Mouse (Mus musculus): ENCODE results near the gene Piezo1. TPM values are rescaled to one million over a fixed set of nuclear protein-coding genes. Genes with fewer than 3 reads are reported as not detected.
"Not testable (repeated sequence)": the region's sequence is repeated elsewhere in the genome, so short reads cannot be mapped to it uniquely, and the experiment has no call there.

Piezo1 gene
- polyA plus RNA-seq, 1 experiment from 2014 or later: 2.1 TPM

DNA sequence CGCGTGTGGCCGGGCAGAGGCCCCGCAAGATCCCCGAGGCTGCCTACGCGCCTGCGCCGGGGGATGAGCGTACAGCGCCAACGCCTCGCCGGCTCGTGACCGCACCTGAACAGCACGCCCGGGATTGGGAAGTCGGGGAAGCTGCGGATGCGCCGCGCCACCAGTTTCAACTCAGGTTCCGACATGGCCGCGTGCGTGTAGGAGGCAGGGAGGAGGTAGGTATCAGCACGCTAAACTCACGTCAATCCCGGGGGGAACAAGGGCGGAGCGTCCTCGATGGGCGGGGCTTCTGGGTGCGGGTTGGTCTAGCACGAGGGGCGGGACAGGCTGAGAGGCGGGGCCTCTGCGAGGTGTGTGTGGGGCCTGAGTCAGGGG is 25.5 kb upstream of the Piezo1 start, which contains the start of gene Aprt:
Gene Aprt (minus strand): TSS at position 262 of the 375 bp plus-strand sequence.
- Histone ChIP-seq H3K27ac (replicated peaks) (peak within 1 kb of the TSS; percentile 42), H3K4me2 (replicated peaks) (peak within 1 kb of the TSS; percentile 78), H3K9me3 (no peaks in the 10 kb centered on the region), H3K4me1 (peaks cover 34% of the 10 kb centered on the region), H3K4me3 (peak within 1 kb of the TSS; percentile 76), H3K9ac (replicated peaks) (peak within 1 kb of the TSS; percentile 65), H3K27me3 (no peaks in the 10 kb centered on the region), H3K36me3 (peaks cover 10% of the 10 kb centered on the region; the same call in 1 of the 2 replicates)
- WGBS: under 1% methylated on average over 39 of the region's 39 CpGs
- peak; percentile 92 for ATAC-seq (replicated peaks)

DNA sequence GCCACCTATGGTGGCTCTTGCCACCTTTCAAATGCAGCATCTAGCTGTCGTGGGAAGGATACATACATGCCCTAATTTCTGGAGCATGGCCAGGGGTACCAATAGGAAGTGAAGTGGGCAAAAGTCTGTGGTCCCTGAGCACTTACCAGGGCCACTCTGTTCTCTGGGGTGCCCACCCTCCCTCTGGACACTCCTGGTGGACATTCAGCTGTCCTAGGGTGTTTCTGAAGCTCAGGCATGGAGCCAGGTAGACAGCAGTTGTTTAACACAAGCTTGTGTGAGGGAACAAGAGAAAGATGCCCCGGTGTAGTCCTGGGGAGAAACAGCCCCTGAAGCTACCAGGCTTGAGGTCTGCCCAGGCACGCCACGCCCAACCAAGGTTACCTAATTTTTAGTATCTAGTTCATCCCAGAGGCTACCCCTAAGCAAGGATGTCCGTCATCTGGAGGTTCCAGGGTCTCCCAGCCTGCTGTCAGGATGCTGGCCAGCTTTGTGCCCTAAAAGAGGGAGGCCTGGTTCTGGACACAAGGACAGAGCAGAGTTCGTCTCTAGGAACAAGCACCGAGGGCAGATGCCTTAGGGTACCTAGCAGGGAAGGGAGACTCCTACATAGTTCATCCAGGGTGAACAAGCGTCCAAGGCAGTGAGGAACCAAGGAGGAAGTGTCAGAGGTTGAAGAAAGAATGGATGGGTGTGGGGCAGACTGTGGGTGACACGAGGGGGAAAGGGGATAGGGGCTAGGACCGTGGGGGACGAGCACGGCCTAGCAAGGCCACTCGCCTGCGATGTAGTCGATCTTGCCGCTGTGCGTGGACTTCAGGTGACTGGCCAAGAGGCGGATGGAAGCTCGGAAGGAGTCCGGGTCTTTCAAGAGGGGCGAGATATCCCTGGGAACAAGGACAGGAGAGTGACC is 24.9 kb upstream of the Piezo1 start:
- H3K4me3 ChIP-seq: peak overlapping the region; percentile 76
- H3K4me2 ChIP-seq (replicated peaks): peak overlapping the region; percentile 78
- peaks cover 10% of the 10 kb centered on the region; the same call in 1 of the 2 replicates for H3K36me3 ChIP-seq
- H3K4me1 ChIP-seq: peaks cover 34% of the 10 kb centered on the region
- no peaks in the 10 kb centered on the region for H3K27me3 ChIP-seq
- peak overlapping the region; percentile 65 for H3K9ac ChIP-seq (replicated peaks)
- WGBS: 16% methylated on average over 21 of the region's 21 CpGs
- H3K9me3 ChIP-seq: no peaks in the 10 kb centered on the region
- peak overlapping the region; percentile 42 for H3K27ac ChIP-seq (replicated peaks)
- ATAC-seq (replicated peaks): peak; percentile 20

DNA sequence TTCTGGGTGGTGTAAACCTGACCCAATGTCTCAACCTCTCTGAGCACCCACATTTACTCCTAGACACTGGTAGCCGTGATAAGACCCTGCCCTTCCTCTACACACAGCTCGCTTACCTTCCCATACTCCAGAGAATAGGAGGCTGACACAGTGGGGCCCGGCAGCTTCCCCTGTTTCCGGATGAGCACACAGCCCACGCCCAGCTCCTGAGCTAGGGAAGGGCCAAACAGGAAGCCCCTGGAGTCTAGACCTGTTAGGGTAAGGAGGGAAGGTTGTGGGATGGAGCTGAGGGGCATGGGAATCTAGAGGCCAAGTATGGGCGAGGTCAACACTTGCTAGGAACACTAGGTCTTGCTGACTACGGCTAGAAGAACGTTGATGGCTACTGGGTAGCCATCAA is 24.2 kb upstream of the Piezo1 start:
- peak overlapping the region; percentile 76; the same call in 1 of the 2 replicates for H3K4me3 ChIP-seq
- 76% methylated on average over 8 of the region's 8 CpGs for WGBS
- peak overlapping the region; percentile 65; the same call in 1 of the 2 replicates for H3K9ac ChIP-seq (replicated peaks)

DNA sequence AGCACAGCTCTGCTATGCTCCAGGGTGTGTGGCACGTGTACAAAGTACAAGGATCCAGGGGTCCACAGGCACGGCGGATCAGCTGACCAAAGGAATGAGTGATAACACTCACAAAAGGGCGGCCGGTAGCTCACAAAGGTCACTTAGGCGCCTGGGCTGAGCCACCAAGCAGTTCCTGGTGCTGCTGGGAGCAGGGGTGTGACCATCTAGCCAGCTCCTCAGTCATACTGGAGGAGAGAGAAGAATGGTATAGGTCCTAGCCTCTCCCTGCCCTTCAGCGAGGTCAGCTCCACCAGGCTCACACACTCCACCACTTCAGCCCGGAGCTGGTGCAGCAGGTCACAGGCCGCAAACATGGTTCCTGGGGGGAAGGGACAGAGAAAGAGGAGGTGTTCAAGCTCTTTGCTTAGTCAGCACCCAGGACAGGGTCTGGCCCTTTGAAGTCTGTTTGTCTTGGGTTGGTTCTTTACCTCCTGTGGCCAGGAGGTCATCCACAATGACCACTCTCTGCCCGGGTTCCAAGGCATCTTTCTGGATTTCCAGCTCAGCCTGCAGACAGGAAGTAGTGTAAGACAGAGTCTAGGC is 23.6 kb upstream of the Piezo1 start:
- no peaks in the 10 kb centered on the region for H3K27me3 ChIP-seq
- ATAC-seq (replicated peaks): no peak
- H3K4me3 ChIP-seq: no peak overlapping the region
- H3K27ac ChIP-seq (replicated peaks): no peak overlapping the region
- WGBS: 65% methylated on average over 10 of the region's 10 CpGs
- peaks cover 34% of the 10 kb centered on the region for H3K4me1 ChIP-seq
- peak overlapping the region; percentile 78; the same call in 1 of the 2 replicates for H3K4me2 ChIP-seq (replicated peaks)
- H3K36me3 ChIP-seq: peaks cover 13% of the 10 kb centered on the region; the same call in 1 of the 2 replicates
- H3K9ac ChIP-seq (replicated peaks): no peak overlapping the region
- H3K9me3 ChIP-seq: no peaks in the 10 kb centered on the region

More for the DNA sequence above, 24.2 kb upstream of the Piezo1 start:
- H3K27ac ChIP-seq (replicated peaks): no peak overlapping the region
- H3K36me3 ChIP-seq: peaks cover 10% of the 10 kb centered on the region; the same call in 1 of the 2 replicates
- ATAC-seq (replicated peaks): no peak
- no peaks in the 10 kb centered on the region for H3K9me3 ChIP-seq
- peaks cover 34% of the 10 kb centered on the region for H3K4me1 ChIP-seq
- no peaks in the 10 kb centered on the region for H3K27me3 ChIP-seq
- H3K4me2 ChIP-seq (replicated peaks): peak overlapping the region; percentile 78

DNA sequence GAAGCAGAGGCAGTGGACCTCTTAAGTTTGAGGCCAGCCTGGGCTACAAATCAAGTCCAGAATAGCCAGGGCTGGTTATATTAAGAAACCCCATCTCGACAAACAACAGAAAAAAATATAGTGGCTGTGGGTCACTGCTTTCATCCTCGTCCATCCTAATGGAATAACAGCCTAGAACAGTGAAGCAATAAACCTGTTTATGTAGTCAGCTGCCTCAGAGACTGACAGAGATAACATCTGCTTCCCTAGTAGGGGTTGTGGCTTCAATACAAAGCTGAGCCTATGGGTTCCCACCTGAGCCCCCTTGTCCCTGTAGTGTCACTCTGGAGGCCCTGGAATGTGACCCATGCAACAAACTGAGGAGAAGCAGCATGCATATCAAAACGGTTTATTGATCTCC is 23.1 kb upstream of the Piezo1 start:
- no peak overlapping the region for H3K4me2 ChIP-seq (replicated peaks)
- H3K9ac ChIP-seq (replicated peaks): no peak overlapping the region
- WGBS: 69% methylated on average over 3 of the region's 3 CpGs
- no peaks in the 10 kb centered on the region for H3K9me3 ChIP-seq
- no peak overlapping the region for H3K4me3 ChIP-seq
- no peak overlapping the region for H3K27ac ChIP-seq (replicated peaks)
- H3K4me1 ChIP-seq: peaks cover 38% of the 10 kb centered on the region
- H3K36me3 ChIP-seq: peaks cover 13% of the 10 kb centered on the region; the same call in 1 of the 2 replicates
- H3K27me3 ChIP-seq: no peaks in the 10 kb centered on the region
- no peak for ATAC-seq (replicated peaks)

DNA sequence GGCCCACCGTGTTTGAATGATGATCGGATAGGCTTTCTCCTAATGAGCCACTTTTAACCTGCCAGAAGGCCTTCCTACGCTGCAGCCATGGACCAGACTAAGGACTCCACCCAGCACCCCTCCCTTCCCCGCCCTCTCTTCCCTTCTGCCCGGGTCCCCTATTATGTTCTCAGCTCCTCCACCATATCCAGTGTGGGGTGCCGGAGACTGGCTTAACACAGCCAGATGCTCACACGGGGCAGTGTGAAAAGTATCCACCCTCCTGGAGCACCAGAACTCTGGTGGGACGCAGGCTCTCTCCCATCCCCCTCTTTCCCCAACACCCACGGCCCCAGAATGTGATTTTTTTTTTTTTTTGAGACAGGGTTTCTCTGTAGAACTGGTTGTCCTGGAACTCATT is 22.4 kb upstream of the Piezo1 start:
- Histone ChIP-seq H3K9ac (replicated peaks) (no peak overlapping the region), H3K36me3 (peaks cover 13% of the 10 kb centered on the region; the same call in 1 of the 2 replicates), H3K27me3 (no peaks in the 10 kb centered on the region), H3K4me1 (peaks cover 45% of the 10 kb centered on the region), H3K4me2 (replicated peaks) (no peak overlapping the region), H3K27ac (replicated peaks) (no peak overlapping the region; the same call in 1 of the 2 replicates), H3K9me3 (no peaks in the 10 kb centered on the region), H3K4me3 (no peak overlapping the region)
- ATAC-seq (replicated peaks): no peak
- WGBS: 48% methylated on average over 9 of the region's 9 CpGs

DNA sequence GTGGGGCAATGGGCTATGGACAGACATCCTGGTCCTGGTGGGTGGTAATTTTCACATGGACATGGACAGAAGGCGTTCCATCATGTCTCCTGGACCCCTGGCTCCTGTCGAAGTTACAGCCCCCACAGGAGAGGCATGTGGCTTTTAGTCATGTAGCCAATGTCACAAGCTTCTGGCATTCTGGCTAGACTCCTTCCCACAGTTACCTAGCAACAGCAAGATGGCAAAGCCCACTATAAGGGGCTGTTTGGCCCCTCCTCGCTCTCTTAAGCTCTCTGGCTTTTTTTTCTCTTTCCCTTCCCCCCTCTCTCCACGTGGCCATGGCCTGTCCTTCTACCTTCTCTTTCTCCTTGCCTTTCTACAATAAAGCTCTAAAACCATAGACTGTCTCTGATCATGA is 22.0 kb upstream of the Piezo1 start:
- H3K27ac ChIP-seq (replicated peaks); H3K9ac ChIP-seq (replicated peaks); ATAC-seq (replicated peaks); H3K27me3 ChIP-seq; H3K4me2 ChIP-seq (replicated peaks); H3K9me3 ChIP-seq; H3K4me3 ChIP-seq: not testable (repeated sequence)
- WGBS: 28% methylated on average over 4 of the region's 4 CpGs
- H3K4me1 ChIP-seq: peaks cover 49% of the 10 kb centered on the region
- peaks cover 13% of the 10 kb centered on the region; the same call in 1 of the 2 replicates for H3K36me3 ChIP-seq

DNA sequence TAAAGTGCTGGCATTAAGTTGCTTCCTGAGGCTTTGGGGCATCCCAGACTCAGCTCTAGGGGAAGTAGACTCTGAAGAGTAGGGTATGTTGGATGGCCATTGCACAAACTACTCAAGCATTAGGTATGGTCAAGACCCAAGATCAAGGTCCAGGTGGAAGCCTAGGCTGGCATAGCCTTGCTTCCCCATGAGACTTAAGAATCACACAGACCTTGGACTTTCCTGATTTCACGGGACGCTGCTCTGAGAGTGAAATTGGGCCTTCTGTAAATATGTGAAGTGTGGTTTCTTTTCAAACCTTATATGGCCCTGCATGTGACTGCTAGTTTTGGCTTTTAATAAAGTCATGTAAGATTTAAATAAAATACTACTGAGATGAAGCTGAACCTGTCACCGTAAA is 21.6 kb upstream of the Piezo1 start:
- H3K36me3 ChIP-seq: peaks cover 13% of the 10 kb centered on the region; the same call in 1 of the 2 replicates
- H3K9me3 ChIP-seq: no peaks in the 10 kb centered on the region
- no peak overlapping the region for H3K27ac ChIP-seq (replicated peaks)
- WGBS: 97% methylated on average over 3 of the region's 3 CpGs
- ATAC-seq (replicated peaks): no peak
- H3K9ac ChIP-seq (replicated peaks): no peak overlapping the region
- H3K4me3 ChIP-seq: no peak overlapping the region
- no peak overlapping the region for H3K4me2 ChIP-seq (replicated peaks)
- H3K27me3 ChIP-seq: no peaks in the 10 kb centered on the region
- H3K4me1 ChIP-seq: peaks cover 49% of the 10 kb centered on the region

DNA sequence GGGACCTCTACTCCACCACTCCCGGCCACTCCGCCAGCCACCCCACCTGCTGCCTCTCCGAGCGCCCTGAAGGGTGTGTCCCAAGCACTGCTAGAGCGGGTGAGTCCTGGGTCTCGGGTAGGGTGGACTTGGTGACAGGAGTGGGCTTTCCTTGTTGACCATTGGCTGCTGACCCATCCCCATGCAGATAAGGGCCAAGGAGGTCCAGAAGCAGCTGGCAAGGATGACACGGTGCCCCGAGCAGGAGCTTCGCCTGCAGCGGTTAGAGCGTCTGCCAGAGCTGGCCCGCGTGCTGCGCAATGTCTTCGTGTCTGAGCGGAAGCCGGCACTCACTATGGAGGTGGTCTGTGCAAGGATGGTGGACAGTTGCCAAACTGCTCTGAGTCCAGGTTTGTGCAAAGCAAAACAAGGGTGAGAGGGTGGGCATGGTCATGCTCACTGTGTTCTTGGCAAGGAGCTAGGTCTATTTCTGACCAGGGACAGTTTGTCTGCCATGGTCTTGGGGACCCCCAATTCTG is 20.7 kb upstream of the Piezo1 start:
- H3K9ac ChIP-seq (replicated peaks): no peak overlapping the region
- WGBS: 94% methylated on average over 17 of the region's 17 CpGs
- H3K4me2 ChIP-seq (replicated peaks): no peak overlapping the region
- ATAC-seq (replicated peaks): no peak
- peaks cover 50% of the 10 kb centered on the region for H3K4me1 ChIP-seq
- H3K36me3 ChIP-seq: peaks cover 13% of the 10 kb centered on the region; the same call in 1 of the 2 replicates
- H3K27ac ChIP-seq (replicated peaks): no peak overlapping the region
- no peaks in the 10 kb centered on the region for H3K27me3 ChIP-seq
- no peaks in the 10 kb centered on the region for H3K9me3 ChIP-seq
- no peak overlapping the region for H3K4me3 ChIP-seq

DNA sequence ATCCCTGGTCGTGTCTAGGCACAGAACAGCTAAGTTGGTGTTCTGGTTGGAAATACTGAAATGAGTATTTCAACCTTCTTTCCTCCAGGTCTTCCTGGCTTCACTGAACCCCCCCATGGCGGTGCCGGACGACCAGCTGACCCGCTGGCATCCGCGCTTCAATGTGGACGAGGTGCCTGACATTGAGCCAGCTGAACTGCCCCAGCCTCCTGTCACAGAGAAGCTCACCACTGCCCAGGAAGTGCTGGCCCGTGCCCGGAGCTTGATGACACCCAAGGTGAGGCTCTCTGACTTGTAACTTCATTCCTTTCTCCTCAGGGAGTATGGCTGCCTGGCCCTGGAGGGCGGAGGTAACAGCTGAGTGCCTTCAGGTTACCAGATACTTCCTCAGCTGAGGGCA is 20.0 kb upstream of the Piezo1 start:
- H3K9me3 ChIP-seq: no peaks in the 10 kb centered on the region
- no peak overlapping the region for H3K27ac ChIP-seq (replicated peaks)
- H3K4me1 ChIP-seq: peaks cover 52% of the 10 kb centered on the region
- H3K4me2 ChIP-seq (replicated peaks): no peak overlapping the region
- peaks cover 13% of the 10 kb centered on the region; the same call in 1 of the 2 replicates for H3K36me3 ChIP-seq
- H3K4me3 ChIP-seq: no peak overlapping the region
- WGBS: 91% methylated on average over 11 of the region's 11 CpGs
- no peak for ATAC-seq (replicated peaks)
- no peak overlapping the region for H3K9ac ChIP-seq (replicated peaks)
- H3K27me3 ChIP-seq: no peaks in the 10 kb centered on the region

DNA sequence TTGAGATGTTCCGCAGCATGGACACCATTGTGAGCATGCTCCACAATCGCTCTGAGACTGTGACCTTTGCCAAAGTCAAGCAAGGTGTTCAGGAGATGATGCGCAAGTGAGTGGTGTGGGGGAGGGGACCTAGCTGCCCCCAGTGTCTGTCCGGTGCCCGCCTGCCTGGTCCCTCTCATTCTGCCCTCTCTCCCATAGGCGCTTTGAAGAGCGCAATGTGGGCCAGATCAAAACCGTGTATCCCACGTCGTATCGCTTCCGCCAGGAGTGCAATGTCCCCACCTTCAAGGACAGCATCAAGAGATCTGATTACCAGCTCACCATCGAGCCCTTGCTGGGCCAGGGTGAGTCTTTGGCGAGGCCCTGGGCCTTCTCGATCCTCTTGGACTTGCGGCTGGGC is 18.9 kb upstream of the Piezo1 start:
- Histone ChIP-seq H3K27me3 (no peaks in the 10 kb centered on the region), H3K4me2 (replicated peaks) (no peak overlapping the region), H3K9me3 (no peaks in the 10 kb centered on the region), H3K9ac (replicated peaks) (no peak overlapping the region), H3K36me3 (peaks cover 12% of the 10 kb centered on the region; the same call in 1 of the 2 replicates), H3K4me1 (peaks cover 40% of the 10 kb centered on the region), H3K27ac (replicated peaks) (no peak overlapping the region), H3K4me3 (no peak overlapping the region)
- ATAC-seq (replicated peaks): no peak
- WGBS: 97% methylated on average over 16 of the region's 16 CpGs

DNA sequence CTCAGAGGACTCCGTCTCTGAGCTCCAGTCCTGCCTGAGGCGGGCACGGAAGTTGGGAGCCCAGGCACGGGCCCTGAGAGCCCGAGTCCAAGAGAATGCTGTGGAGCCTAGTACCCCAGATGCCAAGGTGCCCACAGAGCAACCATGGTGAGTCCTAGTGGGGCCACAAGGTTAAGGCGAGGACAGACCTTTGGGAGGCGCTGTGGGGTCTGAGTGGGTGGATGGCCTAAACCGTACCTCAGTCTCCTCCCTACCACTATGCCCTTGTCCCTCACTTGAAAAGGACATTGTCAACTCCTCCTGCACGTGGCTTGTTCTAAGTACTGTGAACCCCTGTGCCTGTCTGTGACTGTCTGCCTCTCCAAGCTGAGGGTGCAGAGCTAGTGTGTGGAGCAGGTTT is 18.2 kb upstream of the Piezo1 start:
- peaks cover 34% of the 10 kb centered on the region for H3K4me1 ChIP-seq
- no peaks in the 10 kb centered on the region for H3K9me3 ChIP-seq
- peak overlapping the region; percentile 73 for H3K4me3 ChIP-seq
- WGBS: 60% methylated on average over 9 of the region's 9 CpGs
- H3K27ac ChIP-seq (replicated peaks): no peak overlapping the region
- H3K4me2 ChIP-seq (replicated peaks): peak overlapping the region; percentile 85
- peaks cover 9% of the 10 kb centered on the region; the same call in 1 of the 2 replicates for H3K36me3 ChIP-seq
- H3K9ac ChIP-seq (replicated peaks): 0 out of 2 replicates have a peak overlapping the region, but pooled peaks have one; percentile 61
- H3K27me3 ChIP-seq: no peaks in the 10 kb centered on the region
- no peak for ATAC-seq (replicated peaks)
